In the genomic region with DNA sequence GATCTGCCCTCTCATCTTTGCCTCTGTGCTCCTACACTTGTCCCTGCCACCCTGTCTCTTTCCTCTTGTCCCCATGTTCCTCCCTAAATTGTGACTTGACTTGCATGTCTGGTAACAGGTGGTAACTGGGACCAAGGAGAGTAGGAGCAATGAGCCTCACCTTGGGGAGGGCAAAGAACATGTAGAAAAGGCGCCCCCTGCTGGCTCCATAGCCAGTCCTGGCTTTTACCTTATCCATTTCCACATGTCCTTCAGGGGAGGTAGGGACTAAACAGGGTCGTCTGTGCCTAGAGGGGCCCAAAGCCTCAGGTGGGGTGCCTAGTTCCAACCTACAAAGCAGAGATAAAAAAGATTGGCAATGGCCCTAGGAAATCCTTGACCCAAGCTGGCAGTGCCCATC, we compare ENCODE assay signal across 8 mouse cellular contexts. TPM values are rescaled to one million over a fixed set of nuclear protein-coding genes. Genes with fewer than 3 reads are reported as not detected.
DNase-seq lines count a peak whose midpoint lies in the region; ATAC-seq and TF ChIP-seq lines count a peak whose summit lies in the region.

Gene L1cam (minus strand): TSS at position 387 of the 400 bp plus-strand sequence.

- WGBS in forebrain, embryonic 14.5 days = 18% methylated on average over 2 of the region's 2 CpGs
- 14% methylated on average over 2 of the region's 2 CpGs for WGBS in kidney, embryonic 14.5 days
- 17% methylated on average over 2 of the region's 2 CpGs for WGBS in liver, postnatal 0 days (ENCODE audit: insufficient replicate concordance)

- no peak for TF ChIP-seq EP300 in liver, postnatal 0 days (IDR thresholded peaks at IDR 0.05; ENCODE audit: low read depth)

- ATAC-seq in forebrain, embryonic 14.5 days = no peak
- 0 out of 2 replicates have a peak, but pooled peaks have one; percentile 46 for ATAC-seq in kidney, embryonic 14.5 days (ENCODE audit: low FRiP score, low TSS enrichment)
- ATAC-seq in liver, postnatal 0 days = no peak
- ATAC-seq in neutrophil, adult 5-6 weeks (ENCODE audit: extremely low read depth, insufficient number of reproducible peaks, low FRiP score, poor library complexity, severe bottlenecking) = no peak

- no peak within 1 kb of the TSS for H3K9ac ChIP-seq in forebrain, embryonic 14.5 days (ENCODE audit: low read length)
- no peak within 1 kb of the TSS for H3K9ac ChIP-seq in kidney, embryonic 14.5 days (ENCODE audit: low read depth, low read length)
- no peak within 1 kb of the TSS for H3K9ac ChIP-seq in liver, postnatal 0 days (replicated peaks)

- H3K9me3 ChIP-seq in forebrain, embryonic 14.5 days (replicated peaks; ENCODE audit: control insufficient read depth, low read length) = no peaks in the 10 kb centered on the region
- no peaks in the 10 kb centered on the region for H3K9me3 ChIP-seq in kidney, embryonic 14.5 days (ENCODE audit: control insufficient read depth, low read length)
- H3K9me3 ChIP-seq in liver, postnatal 0 days (ENCODE audit: low read length) = no peaks in the 10 kb centered on the region

- no peaks in the 10 kb centered on the region for H3K27me3 ChIP-seq in forebrain, embryonic 14.5 days (replicated peaks; ENCODE audit: control insufficient read depth, insufficient read depth, low read length)
- H3K27me3 ChIP-seq in kidney, embryonic 14.5 days (ENCODE audit: control insufficient read depth, insufficient read depth, low read length) = no peaks in the 10 kb centered on the region
- H3K27me3 ChIP-seq in liver, postnatal 0 days (ENCODE audit: insufficient read depth, low read length) = no peaks in the 10 kb centered on the region

- no peak within 1 kb of the TSS for H3K4me2 ChIP-seq in forebrain, embryonic 14.5 days (ENCODE audit: low read length)
- no peak within 1 kb of the TSS for H3K4me2 ChIP-seq in kidney, embryonic 14.5 days (replicated peaks; ENCODE audit: low read depth, low read length)
- H3K4me2 ChIP-seq in liver, postnatal 0 days (ENCODE audit: low read depth, low read length) = no peak within 1 kb of the TSS

- H3K4me3 ChIP-seq in forebrain, embryonic 14.5 days (ENCODE audit: low read depth, low read length) = no peak within 1 kb of the TSS
- H3K4me3 ChIP-seq in kidney, embryonic 14.5 days (ENCODE audit: low read length) = no peak within 1 kb of the TSS
- no peak within 1 kb of the TSS for H3K4me3 ChIP-seq in liver, postnatal 0 days (ENCODE audit: low read depth, low read length)

- peak; percentile 59 for TF ChIP-seq CTCF in liver, postnatal 0 days (IDR thresholded peaks at IDR 0.05; ENCODE audit: low read depth)

- no peaks in the 10 kb centered on the region for H3K36me3 ChIP-seq in forebrain, embryonic 14.5 days (ENCODE audit: control insufficient read depth, insufficient read depth, low read length)
- H3K36me3 ChIP-seq in kidney, embryonic 14.5 days (ENCODE audit: control insufficient read depth, insufficient read depth, low read length) = no peaks in the 10 kb centered on the region
- no peaks in the 10 kb centered on the region; the same call in 1 of the 2 replicates for H3K36me3 ChIP-seq in liver, postnatal 0 days (replicated peaks; ENCODE audit: insufficient read depth, low read length)

- no peaks in the 10 kb centered on the region for H3K4me1 ChIP-seq in forebrain, embryonic 14.5 days (ENCODE audit: control insufficient read depth, insufficient read depth, low read length)
- H3K4me1 ChIP-seq in kidney, embryonic 14.5 days (ENCODE audit: control insufficient read depth, insufficient read depth, low read length) = no peaks in the 10 kb centered on the region
- H3K4me1 ChIP-seq in liver, postnatal 0 days (ENCODE audit: insufficient read depth) = no peaks in the 10 kb centered on the region

- peak; percentile 45 for DNase-seq in right cerebral cortex, adult 18-20 months
- no peak for DNase-seq in right cerebral cortex, postnatal 25 days
- peak; percentile 81 for DNase-seq in brain, adult 2 months (ENCODE audit: low read depth, low spot score)
- DNase-seq in forebrain, embryonic 14.5 days (ENCODE audit: low spot score) = peak; percentile 51
- DNase-seq in liver, postnatal 0 days = peak; percentile 63
- no peak for DNase-seq in ovary, postnatal 14 days (ENCODE audit: low spot score)

- H3K27ac ChIP-seq in forebrain, embryonic 14.5 days (ENCODE audit: low read depth, low read length) = no peak within 1 kb of the TSS
- H3K27ac ChIP-seq in kidney, embryonic 14.5 days (ENCODE audit: low read depth, low read length) = no peak within 1 kb of the TSS
- no peak within 1 kb of the TSS for H3K27ac ChIP-seq in liver, postnatal 0 days (ENCODE audit: low read depth)

RNA-seq across cellular contexts. Expression of gene L1cam, which starts in this region (rescaled TPM):
- polyA plus RNA-seq in forebrain, embryonic 14.5 days (2014; fragmentation: Nextera tagmentation; extraction: Ambion mirVana) = 53.6 and 77.2 TPM in 2 replicates
- 4.2 and 6.1 TPM in 2 replicates for polyA plus RNA-seq in kidney, embryonic 14.5 days (2014; fragmentation: Nextera tagmentation; extraction: Ambion mirVana)
- 0.06 and 0.12 TPM in 2 replicates for polyA plus RNA-seq in liver, postnatal 0 days (2015; fragmentation: Nextera tagmentation; extraction: Ambion mirVana)
- 20.3 and 22.2 TPM in 2 replicates for total RNA-seq in neutrophil, adult 5-6 weeks (2017)

Comparison
In these comparisons a context has a peak if more than half of its experiments do, and no peak if none do; other contexts are left out.
1. DNase-seq: peak in right cerebral cortex, adult 18-20 months (single experiment), brain, adult 2 months (single experiment) and forebrain, embryonic 14.5 days (single experiment); none in right cerebral cortex, postnatal 25 days (single experiment) and ovary, postnatal 14 days (single experiment).
2. Peak in DNase-seq in liver, postnatal 0 days; RNA of the gene not detected or under 1 TPM.